Mouse (Mus musculus) layer of hippocampus, adult 9-10 months (tissue): ENCODE data around the gene Amt.
"Not testable (repeated sequence)": the region's sequence is repeated elsewhere in the genome, so short reads cannot be mapped to it uniquely, and the experiment has no call there.

Source experiments
- DNase-seq: peaks from one replicate; pipeline ENCODE4 v3.0.0; 2022; ENCODE audit warnings: low spot score

The Amt gene

GRCm38 (mm10) chr9:108280071-108280828 is 16.4 kb upstream of the Amt start:
- DNase-seq: no peak

DNA sequence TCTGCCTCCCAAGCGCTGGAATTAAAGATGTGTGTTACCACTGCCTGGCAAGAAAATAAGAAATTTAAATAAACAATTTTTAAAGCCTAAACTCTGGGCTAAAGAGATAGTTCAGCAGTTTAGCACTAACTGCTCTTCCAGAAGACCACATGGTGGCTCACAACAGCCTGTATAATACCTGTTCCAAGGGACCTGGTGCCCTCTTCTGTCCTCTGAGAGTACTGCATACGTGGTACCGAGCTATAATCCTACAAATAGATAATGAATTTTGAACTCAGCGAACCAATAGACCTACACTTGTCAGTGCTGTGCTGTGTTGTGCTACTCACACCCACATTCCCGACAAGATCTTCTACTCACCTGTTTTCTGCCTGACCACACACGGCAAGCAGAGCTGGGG is 12.2 kb upstream of the Amt start:
- DNase-seq: peak; percentile 69

DNA sequence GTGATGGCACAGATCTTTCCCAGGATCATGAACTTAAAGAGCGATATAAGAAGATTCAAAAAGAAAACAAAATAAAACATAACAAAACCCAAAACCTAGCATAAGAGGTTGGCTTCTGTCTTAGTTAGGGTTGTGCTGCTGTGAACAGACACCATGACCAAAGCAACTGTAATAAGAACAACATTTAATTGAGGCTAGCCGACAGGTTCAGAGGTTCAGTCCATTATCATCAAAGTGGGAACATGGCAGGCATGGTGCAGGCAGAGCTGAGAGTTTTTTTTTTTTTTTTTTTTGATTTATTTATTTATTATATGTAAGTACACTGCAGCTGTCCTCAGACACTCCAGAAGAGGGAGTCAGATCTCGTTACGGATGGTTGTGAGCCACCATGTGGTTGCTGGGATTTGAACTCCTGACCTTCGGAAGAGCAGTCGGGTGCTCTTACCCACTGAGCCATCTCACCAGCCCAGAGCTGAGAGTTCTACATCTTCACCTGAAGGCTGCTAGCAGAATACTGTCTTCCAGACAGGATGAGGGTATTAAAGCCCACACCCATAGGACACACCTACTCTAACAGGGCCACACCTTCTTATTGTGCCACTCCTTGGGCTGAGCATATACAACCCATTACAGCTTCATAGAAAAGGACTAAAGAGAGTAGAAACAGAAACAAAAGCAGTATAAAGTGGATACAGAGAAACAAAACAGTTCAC is 9.0 kb upstream of the Amt start:
- DNase-seq: not testable (repeated sequence)

DNA sequence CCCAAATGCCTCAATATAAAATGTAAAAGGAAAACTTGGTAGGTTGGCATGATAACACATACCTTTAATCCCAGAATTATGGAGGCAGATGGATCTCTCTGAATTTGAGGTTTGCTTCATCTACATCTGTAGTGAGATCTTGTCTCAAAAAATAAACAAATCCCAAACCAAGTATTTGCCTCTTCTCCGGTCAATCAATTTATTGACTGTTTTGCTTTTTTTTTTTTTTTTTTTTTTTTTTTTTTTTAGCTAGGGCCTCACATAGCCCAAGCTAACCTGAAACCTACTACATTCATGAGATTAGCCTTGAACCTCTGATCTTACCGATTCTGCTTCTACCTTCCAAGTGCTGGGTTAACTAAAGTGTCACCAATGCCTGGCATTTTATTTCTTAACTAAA is 7.3 kb upstream of the Amt start:
- no peak for DNase-seq

DNA sequence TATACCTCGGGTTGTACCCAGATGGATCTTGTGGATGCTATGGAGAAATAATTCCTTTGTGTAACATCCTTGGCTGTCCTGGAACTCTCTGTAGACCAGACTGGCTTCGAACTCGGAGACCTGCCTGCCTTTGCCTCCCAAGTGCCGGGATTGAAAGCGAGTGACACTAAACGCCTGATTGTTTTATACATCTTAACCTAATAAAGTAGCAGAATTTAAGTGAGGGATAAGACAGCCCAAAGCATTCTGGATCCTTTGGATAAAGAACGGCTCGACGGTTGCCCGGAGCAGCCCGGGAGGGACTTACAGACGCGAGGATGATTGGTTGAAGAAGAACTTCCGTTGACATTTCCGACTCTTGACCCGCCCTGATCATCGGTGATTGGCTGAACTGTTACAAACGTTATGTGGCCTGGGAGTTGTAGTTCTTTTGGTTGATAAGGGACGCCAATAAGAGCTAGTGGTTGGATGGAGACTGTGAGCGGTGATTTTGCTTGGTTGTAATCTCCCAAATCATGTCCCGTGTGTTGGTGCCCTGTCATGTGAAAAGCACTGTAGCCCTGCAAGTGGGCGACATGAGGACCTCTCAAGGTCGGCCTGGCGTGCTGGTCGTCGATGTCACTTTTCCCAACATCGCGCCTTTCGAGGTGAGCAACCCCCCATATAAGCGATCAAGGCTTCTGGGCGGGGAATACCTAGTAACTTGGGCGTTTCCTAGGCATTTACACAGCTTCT is 6.5 kb upstream of the Amt start, which contains the start of gene Nicn1:
Gene Nicn1 (plus strand): TSS at position 414 of the 735 bp plus-strand sequence.
- DNase-seq: peak; percentile 97

DNA sequence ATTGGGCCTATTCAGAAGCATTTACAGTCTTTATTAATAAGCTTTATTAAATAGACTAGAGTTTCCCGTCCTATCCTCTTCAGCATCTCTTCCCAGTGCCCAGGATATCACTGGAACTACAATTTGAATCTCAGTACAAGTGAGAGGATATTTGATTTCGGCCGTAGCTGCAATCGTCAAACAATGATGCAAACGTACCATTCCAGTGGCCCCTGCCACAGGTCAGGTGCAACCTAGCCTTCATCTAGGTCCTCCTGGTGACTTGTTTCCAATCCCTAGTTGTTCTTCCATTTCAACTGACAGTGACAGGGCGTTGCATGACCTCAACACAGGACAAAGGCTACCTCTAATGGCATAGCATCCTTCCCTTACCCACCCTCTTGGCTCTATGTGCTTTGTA is 5.9 kb upstream of the Amt start:
- DNase-seq: no peak

GRCm38 (mm10) chr9:108301853-108302252 is 5.2 kb downstream of the Amt start:
- DNase-seq: no peak

GRCm38 (mm10) chr9:108304716-108305115 is 8.1 kb downstream of the Amt start:
- no peak for DNase-seq

DNA sequence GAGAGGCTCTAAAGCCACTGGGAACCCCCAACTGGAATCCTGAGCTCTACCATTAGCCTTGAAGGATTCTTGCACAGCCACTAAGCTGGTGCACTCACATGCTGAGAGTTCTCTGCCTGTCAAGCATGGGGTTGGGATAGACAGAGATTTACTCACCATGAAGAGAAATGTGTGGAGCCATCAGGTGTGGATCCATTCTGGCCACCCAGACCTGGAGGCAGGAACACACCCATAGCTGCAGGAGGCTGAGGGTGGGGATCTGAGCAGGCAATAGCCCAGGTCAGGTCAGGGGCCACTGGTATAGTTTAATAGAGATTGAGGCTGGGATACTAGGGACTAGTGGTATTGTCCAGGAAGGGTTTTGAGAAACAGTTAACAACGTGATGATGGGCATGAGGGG is 8.5 kb downstream of the Amt start:
- DNase-seq: no peak

GRCm38 (mm10) chr9:108305629-108306520 is 9.2 kb downstream of the Amt start, which contains the start of the genes Rhoa and Tcta:
Gene Rhoa, plus strand, starts transcription at chr9:108306129.
Gene Tcta, minus strand, starts transcription at chr9:108306160.
- peak; percentile 99 for DNase-seq

GRCm38 (mm10) chr9:108306571-108306980 is 9.9 kb downstream of the Amt start:
- DNase-seq: no peak

- no peak for DNase-seq
These were observed 10.6 kb downstream of the Amt start for GRCm38 (mm10) chr9:108307021-108307807.

DNA sequence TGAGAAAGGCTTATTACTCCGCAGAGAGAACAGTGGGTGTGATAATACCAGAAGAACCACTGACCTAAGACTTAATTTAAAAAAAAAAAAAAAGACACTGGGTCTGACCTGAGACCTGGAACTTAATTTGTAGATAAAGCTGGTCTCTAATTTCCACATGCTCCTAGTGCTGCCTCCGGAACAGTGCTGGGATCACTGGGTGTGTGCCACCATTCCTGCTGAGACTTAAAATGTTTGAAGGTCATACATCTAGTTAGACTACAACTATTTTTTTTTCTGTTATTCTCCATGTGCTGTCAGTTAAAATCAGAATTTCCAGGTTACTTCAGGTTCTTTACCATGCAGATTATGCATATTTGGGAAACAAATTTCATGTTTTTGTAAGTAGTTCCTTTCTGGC is 11.5 kb downstream of the Amt start:
- no peak for DNase-seq

DNA sequence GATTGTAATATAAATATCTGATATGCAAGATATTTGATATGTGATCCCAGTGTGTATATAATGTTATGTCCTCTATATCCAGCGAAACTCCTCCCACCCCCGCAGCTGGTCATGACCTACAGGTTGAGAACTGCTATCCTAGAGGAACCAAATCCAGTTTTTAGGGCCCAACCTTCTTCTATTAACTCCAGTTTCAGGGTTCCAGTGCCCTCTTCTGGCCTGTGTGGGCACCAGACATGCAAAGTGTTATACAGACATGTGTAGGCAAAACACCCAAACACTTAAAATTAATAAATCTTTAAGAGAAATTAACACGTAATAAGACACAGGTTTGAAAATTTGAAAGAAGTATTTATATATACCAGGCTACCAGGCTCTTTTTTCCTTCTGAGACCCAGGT is 20.9 kb downstream of the Amt start:
- no peak for DNase-seq

- DNase-seq: no peak
These were observed 21.8 kb downstream of the Amt start for GRCm38 (mm10) chr9:108318462-108318861.

DNA sequence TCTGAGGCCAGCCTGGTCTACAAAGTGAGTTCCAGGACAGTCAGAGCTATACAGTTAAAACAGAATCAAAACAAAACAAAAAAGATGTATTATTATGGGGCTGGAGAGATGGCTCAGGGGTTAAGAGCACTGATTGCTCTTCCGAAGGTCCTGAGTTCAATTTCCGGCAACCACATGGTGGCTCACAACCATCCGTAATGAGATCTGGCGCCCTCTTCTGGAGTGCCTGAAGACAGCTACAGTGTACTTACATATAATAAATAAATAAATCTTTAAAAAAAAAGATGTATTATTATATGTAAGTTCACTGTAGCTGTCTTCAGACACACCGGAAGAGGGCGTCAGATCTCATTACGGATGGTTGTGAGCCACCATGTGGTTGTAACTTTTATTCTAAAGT is 25.4 kb downstream of the Amt start:
- not testable (repeated sequence) for DNase-seq

DNA sequence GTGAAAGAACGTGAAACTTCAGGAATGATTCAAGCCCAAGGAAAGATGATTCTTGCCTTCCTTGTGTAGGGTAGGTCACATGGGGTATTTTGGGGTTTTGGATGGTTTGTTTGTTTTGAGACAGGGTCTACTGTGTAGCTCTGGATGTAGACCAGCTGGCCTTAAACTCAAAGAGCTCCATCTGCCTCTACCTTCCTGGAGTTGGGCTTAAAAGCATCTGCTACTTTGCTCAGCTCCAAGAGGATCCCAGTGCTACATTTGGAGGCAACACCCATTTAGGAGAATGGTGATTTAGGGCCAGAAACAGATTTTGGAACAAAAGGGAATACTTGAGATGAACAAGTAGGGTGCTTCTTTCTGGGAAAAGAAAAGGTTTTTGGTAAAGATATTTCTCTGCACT is 28.1 kb downstream of the Amt start:
- DNase-seq: no peak

DNA sequence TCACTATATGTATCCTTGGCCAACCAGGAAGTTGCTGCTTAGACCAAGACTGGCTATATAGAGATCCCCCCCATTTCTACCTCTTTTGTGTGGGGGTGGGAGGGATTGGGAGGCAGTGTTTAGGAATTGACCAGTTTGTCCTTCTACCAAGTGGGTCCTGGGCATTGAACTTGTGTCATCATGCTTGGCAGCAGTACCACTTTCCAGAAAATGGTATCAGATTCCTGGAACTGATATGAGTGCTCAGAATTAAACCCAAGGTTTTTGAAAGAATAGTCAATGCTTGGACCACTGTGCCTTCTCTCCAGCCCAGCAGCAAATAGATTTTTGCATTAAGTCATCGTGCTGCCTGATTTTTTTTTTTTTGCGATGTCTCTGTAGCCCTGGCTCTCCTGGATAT is 29.2 kb downstream of the Amt start:
- DNase-seq: no peak

DNA sequence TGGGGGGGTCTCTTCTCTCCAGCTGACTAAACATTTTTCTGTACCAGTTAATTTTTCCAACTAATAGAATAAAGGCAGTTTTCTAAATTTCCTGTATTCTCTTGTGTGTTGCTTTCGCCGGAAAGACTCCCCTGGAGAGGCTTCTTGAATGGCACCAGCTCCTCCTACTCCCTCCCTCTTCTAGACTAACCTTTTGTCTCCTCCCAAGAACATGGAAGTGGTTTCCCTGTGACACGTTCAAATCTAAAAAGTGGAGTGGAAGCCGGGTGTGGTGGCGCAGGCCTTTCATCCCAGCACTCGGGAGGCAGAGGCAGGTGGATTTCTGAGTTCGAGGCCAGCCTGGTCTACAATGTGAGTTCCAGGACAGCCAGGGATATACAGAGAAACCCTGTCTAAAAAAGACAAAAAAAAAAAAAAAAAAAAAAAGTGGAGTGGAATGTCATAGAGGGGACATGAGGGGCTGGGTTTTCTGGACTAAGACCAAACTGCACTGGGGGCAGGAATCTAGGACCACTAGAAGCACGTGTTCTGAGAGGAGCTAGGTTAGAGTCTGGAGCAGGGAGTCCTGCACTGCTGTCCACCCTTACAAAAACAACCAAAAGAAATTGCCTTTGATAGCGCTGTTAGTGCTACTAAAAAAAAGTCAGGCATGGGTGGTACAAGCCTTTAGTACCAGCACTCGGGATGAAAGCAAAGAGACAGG is 41.3 kb downstream of the Amt start:
- no peak for DNase-seq

DNA sequence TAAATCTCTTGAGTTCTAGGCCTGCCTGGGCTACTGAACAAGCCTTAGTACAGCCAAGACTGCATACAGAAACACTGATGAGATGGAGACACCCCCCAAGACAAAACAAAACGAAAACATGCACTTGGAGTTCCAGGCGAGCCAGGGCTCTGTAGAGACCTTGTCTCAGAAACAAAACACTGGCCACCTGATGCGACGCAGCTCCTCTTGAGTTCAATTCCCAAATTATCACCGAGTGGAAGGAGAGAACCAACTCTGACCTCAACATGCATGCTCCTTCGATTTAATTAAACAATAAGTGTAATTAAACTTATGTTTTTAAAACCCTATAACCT is 41.9 kb downstream of the Amt start:
- DNase-seq: no peak
